Mouse (Mus musculus) lung, adult 2 months (tissue): ENCODE results near the gene Ephb1.

Source experiments
- CTCF ChIP-seq: fragments of 200-500 bp; IDR thresholded peaks from 2 replicates; pipeline ENCODE4 v1.5.1; 2011; ENCODE audit warnings: mild to moderate bottlenecking, low read length, control low read depth; ENCODE audit not compliant: insufficient read depth
- POLR2A ChIP-seq: fragments of 200-500 bp; IDR thresholded peaks from 2 replicates; pipeline ENCODE4 v1.6.1; 2011; ENCODE audit warnings: low read depth, mild to moderate bottlenecking, control low read depth, low read length, borderline replicate concordance; ENCODE audit errors: extremely low read depth

DNA sequence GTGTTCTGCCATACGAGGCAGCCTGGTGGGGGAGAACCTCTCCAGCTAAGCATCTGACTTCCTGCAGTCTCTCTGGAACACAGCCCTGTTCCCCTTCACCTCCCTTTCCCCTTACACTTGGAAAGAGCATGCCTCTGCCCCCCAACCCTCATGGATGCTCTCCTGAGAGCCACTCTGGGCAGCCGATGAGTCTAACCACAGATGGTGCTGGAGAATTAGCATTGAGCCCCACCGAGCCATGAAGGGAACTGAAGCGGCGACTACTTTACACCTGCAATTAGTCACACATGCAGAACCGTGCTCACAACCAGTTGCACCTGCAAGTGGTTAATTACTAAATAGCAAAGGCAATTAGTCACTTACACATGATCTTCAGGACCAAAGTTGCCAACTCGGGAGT is 184.8 kb downstream of the Ephb1 start:
- TF ChIP-seq CTCF (no peak), POLR2A (no peak)
